Mouse (Mus musculus): ENCODE measurements around the gene Fam163a.

DNA sequence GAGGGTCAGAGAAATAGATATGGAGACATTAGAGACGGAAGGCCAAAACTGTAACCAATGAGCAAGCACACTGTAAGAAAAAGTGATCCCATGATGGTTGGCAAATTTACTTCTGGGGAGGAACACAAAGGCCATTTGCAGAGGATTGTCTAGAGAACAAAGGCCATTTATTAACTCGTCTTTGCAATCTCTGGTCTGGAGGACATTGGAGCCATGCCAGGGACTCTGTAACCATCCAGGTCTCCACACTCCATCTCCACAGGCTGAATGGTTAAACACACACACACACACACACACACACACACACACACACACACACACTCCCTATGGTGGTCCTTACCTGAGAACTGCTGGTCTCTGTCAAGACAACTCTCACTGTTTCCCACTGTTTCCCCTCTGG is 99.4 kb downstream of the Fam163a start:
- no peak for TF ChIP-seq POLR2A (IDR thresholded peaks at IDR 0.05; ENCODE audit: borderline replicate concordance, extremely low read depth, insufficient read depth, insufficient read length, poor library complexity, severe bottlenecking)
- TF ChIP-seq CTCF (IDR thresholded peaks at IDR 0.05; ENCODE audit: borderline replicate concordance, extremely low read depth, insufficient read depth, insufficient read length) = no peak

Measured in brain, embryonic 14.5 days (tissue).